Mouse (Mus musculus) midbrain, embryonic 11.5 days (tissue): ENCODE results near the gene Knl1. TPM values are rescaled to one million over a fixed set of nuclear protein-coding genes. Genes with fewer than 3 reads are reported as not detected.
A peak's percentile ranks its signal among the peaks of the same experiment; 100 is the strongest.
"Not testable (repeated sequence)": the region's sequence is repeated elsewhere in the genome, so short reads cannot be mapped to it uniquely, and the experiment has no call there.

Source experiments
- ATAC-seq: fragments of 200-750 bp; cut with Nextera tagmentation; 2 replicates; pipeline ENCODE4 v1.8.0; 2017; ENCODE audit warnings: moderate TSS enrichment, moderate library complexity; ENCODE audit not compliant: low FRiP score
- DNase-seq: peaks from one replicate; pipeline ENCODE4 v3.0.0; 2015; ENCODE audit warnings: low spot score; ENCODE audit errors: missing footprints
- H3K27ac ChIP-seq: fragments of 300-500 bp; sonication (generic); 2 replicates; pipeline ENCODE4 v1.5.1; 2014; ENCODE audit warnings: low read depth, low read length
- H3K27me3 ChIP-seq: fragments of 300-500 bp; sonication (generic); 2 replicates; pipeline ENCODE4 v1.6.1; 2014; ENCODE audit warnings: mild to moderate bottlenecking, low read length, moderate library complexity, mixed read lengths; ENCODE audit not compliant: control insufficient read depth, insufficient read depth
- H3K36me3 ChIP-seq: fragments of 300-500 bp; sonication (generic); 2 replicates; pipeline ENCODE4 v1.6.1; 2014; ENCODE audit warnings: mild to moderate bottlenecking, low read length, moderate library complexity, mixed read lengths; ENCODE audit not compliant: control insufficient read depth, insufficient read depth
- H3K4me1 ChIP-seq: fragments of 300-500 bp; sonication (generic); 2 replicates; pipeline ENCODE4 v1.6.1; 2014; ENCODE audit warnings: low read length; ENCODE audit not compliant: control insufficient read depth, insufficient read depth
- H3K4me2 ChIP-seq: fragments of 300-500 bp; sonication (generic); 2 replicates; pipeline ENCODE4 v1.6.1; 2014; ENCODE audit warnings: mild to moderate bottlenecking, moderate library complexity
- H3K4me3 ChIP-seq: fragments of 300-500 bp; sonication (generic); 2 replicates; pipeline ENCODE4 v1.5.1; 2014; ENCODE audit warnings: low read depth, low read length
- H3K9ac ChIP-seq: fragments of 300-500 bp; sonication (generic); 2 replicates; pipeline ENCODE4 v1.6.1; 2014; ENCODE audit warnings: low read length
- H3K9me3 ChIP-seq: fragments of 300-500 bp; sonication (generic); 2 replicates; pipeline ENCODE4 v1.6.1; 2016; ENCODE audit warnings: low read length; ENCODE audit not compliant: control insufficient read depth
- WGBS: fragments of 180-500 bp; shearing (Covaris S2); extraction: QIAGEN DNeasy Blood & Tissue Kit; methylation state at CpG from one replicate; pipeline ENCODE4 v1.1.7; 2014; 5-methylcytosine and 5-hydroxymethylcytosine counted together
- polyA plus RNA-seq: library from polyadenylated mRNA; unstranded; fragments of >200 nt; fragmentation: Nextera tagmentation; extraction: Ambion mirVana; gene quantifications from 2 replicates; pipeline ENCODE4 v1.2.1, GENCODE M21; 2014

The Knl1 gene
- polyA plus RNA-seq = 45.5 and 46.4 TPM in 2 replicates

DNA sequence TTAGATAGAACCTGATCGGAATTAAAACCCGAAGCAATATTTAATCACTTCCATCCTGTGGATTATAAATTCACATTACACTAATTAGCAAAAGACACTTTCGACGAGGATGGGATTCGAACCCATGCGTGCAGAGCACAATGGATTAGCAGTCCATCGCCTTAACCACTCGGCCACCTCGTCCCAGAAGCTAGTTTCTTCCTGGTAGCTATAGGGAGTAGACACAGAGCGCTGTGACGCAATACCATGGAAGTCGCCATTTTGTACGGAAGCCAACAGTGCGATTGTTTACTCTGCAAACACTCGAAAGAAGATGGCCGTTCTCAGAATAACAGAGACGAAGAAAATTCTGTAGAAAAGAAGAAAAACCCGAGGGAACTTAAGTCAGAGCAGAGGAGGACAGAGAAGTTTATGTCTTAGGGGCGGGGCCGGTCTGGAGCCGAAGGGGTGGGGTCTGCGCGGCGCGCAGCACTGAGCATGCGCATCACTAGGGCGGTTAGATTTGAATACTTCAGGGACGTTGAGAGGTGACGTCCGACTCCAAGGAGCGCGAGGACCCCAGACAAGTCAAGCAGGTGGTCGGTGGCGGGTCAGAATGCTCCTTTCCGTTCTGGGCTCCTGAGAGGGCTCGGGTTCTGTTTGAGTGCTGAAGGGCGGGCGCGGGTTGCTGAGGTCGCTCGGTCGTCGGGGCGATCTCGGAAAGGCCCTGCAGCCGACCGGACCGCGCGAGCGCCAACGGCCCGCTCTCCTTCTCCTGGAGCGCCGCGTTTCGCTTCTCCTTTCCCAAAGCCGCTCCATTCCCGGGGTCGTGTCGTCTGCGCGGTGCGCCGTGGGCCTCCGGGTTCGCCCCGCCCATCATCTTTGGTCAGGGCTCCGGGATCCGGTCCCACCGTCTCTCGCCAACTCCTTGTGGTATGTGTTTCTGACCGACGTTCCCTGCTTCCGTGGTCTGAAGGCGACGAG is at the start of gene Knl1:
Gene Knl1 (plus strand): TSS at position 471 of the 963 bp plus-strand sequence.
- H3K9me3 ChIP-seq = no peaks in the 10 kb centered on the region
- H3K4me2 ChIP-seq = peak within 1 kb of the TSS; percentile 59
- H3K9ac ChIP-seq = peak within 1 kb of the TSS; percentile 78
- peaks cover 7% of the 10 kb centered on the region for H3K4me1 ChIP-seq
- under 1% methylated on average over 77 of the region's 77 CpGs for WGBS
- no peaks in the 10 kb centered on the region for H3K27me3 ChIP-seq
- H3K4me3 ChIP-seq = peak within 1 kb of the TSS; percentile 77
- DNase-seq = peak; percentile 100
- H3K36me3 ChIP-seq = no peaks in the 10 kb centered on the region
- peak; percentile 97 for ATAC-seq
- peak within 1 kb of the TSS; percentile 82 for H3K27ac ChIP-seq

GRCm38 (mm10) chr2:118998115-118998866 is 48.6 kb upstream of the Knl1 start:
- Histone ChIP-seq H3K27ac (no peak overlapping the region), H3K9me3 (no peaks in the 10 kb centered on the region), H3K9ac (no peak overlapping the region), H3K27me3 (no peaks in the 10 kb centered on the region), H3K4me2 (no peak overlapping the region), H3K36me3 (no peaks in the 10 kb centered on the region), H3K4me1 (peaks cover 8% of the 10 kb centered on the region), H3K4me3 (no peak overlapping the region)
- WGBS = 81% methylated on average over 6 of the region's 6 CpGs
- no peak for DNase-seq
- ATAC-seq = no peak

GRCm38 (mm10) chr2:118999025-118999639 is 47.8 kb upstream of the Knl1 start:
- Histone ChIP-seq H3K27ac (no peak overlapping the region), H3K4me3 (no peak overlapping the region), H3K4me1 (peaks cover 8% of the 10 kb centered on the region), H3K27me3 (no peaks in the 10 kb centered on the region), H3K9me3 (no peaks in the 10 kb centered on the region), H3K4me2 (no peak overlapping the region), H3K36me3 (no peaks in the 10 kb centered on the region), H3K9ac (no peak overlapping the region)
- WGBS = 50% methylated on average over 3 of the region's 3 CpGs
- ATAC-seq (no peak), DNase-seq (no peak)

GRCm38 (mm10) chr2:119006886-119007285 is 40.0 kb upstream of the Knl1 start:
- no peak overlapping the region for H3K9ac ChIP-seq
- DNase-seq = peak; percentile 8
- H3K4me3 ChIP-seq = no peak overlapping the region
- no peaks in the 10 kb centered on the region for H3K27me3 ChIP-seq
- no peak overlapping the region for H3K27ac ChIP-seq
- no peaks in the 10 kb centered on the region for H3K9me3 ChIP-seq
- WGBS = 85% methylated on average over 7 of the region's 7 CpGs
- ATAC-seq = no peak
- H3K4me1 ChIP-seq = no peaks in the 10 kb centered on the region
- H3K4me2 ChIP-seq = no peak overlapping the region
- H3K36me3 ChIP-seq = no peaks in the 10 kb centered on the region

GRCm38 (mm10) chr2:119009376-119009775 is 37.5 kb upstream of the Knl1 start:
- H3K4me3 ChIP-seq = no peak overlapping the region
- no peak overlapping the region for H3K4me2 ChIP-seq
- H3K27ac ChIP-seq = no peak overlapping the region
- H3K9me3 ChIP-seq = no peaks in the 10 kb centered on the region
- no peak overlapping the region for H3K9ac ChIP-seq
- no peak for ATAC-seq
- no peak for DNase-seq
- H3K36me3 ChIP-seq = no peaks in the 10 kb centered on the region
- WGBS = 89% methylated on average over 2 of the region's 2 CpGs
- H3K4me1 ChIP-seq = no peaks in the 10 kb centered on the region
- H3K27me3 ChIP-seq = no peaks in the 10 kb centered on the region

DNA sequence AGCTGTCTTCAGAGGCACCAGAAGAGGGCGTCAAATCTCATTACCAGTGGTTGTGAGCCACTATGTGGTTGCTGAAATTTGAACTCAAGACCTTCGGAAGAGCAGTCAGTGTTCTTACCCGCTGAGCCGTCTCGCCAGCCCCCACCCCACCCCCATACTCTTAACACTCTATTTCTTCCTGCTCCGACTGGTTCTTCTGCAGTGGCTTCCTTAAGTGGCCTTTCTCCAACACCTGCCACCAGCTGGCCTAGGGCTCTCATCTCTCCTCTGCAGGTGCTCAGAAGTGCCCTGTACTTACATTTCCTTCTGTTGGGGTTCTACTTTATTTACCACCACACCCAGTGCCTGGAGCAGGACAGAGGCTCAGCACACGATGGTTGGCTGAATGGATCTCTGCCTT is 31.9 kb upstream of the Knl1 start:
- Histone ChIP-seq H3K4me2 (no peak overlapping the region), H3K27me3 (no peaks in the 10 kb centered on the region), H3K4me1 (0 out of 2 replicates have a peak, but pooled peaks cover 3% of the 10 kb centered on the region), H3K27ac (no peak overlapping the region), H3K36me3 (peaks cover 4% of the 10 kb centered on the region; the same call in 1 of the 2 replicates), H3K4me3 (no peak overlapping the region), H3K9me3 (no peaks in the 10 kb centered on the region), H3K9ac (no peak overlapping the region)
- no peak for DNase-seq
- 83% methylated on average over 7 of the region's 7 CpGs for WGBS
- no peak for ATAC-seq

DNA sequence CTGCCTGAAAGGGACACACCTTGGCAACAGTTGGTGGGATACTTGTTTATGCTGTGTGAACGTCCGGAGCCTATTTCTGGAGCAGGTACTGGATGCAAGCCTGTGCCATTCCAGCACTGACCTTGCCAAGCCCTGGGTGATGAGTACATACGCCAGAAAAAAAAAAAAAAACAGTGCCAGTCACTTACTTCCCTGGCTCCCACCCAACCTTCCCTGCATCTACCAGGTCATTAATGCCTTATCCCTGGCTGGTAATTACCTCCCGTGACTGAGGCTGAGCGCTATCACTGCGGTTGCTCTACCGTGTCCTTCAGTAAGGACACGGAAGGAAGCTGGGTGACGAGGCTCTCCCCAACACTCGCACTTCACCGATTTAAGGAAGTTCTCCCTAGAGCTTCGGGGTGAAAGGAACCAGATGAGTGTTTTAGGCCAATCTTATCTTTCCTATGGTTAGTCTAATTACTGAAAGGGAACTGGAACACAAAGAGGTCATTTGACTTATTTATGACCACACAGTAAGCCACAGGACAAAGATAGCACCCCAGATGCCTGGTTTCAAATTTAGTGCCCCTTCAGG is 31.2 kb upstream of the Knl1 start:
- no peak overlapping the region for H3K9ac ChIP-seq
- ATAC-seq (no peak), DNase-seq (peak; percentile 66)
- H3K27me3 ChIP-seq = no peaks in the 10 kb centered on the region
- H3K4me2 ChIP-seq = no peak overlapping the region
- WGBS = 83% methylated on average over 12 of the region's 12 CpGs
- H3K4me3 ChIP-seq = no peak overlapping the region
- no peaks in the 10 kb centered on the region for H3K9me3 ChIP-seq
- H3K36me3 ChIP-seq = peaks cover 4% of the 10 kb centered on the region; the same call in 1 of the 2 replicates
- H3K4me1 ChIP-seq = 0 out of 2 replicates have a peak, but pooled peaks cover 3% of the 10 kb centered on the region
- no peak overlapping the region for H3K27ac ChIP-seq

DNA sequence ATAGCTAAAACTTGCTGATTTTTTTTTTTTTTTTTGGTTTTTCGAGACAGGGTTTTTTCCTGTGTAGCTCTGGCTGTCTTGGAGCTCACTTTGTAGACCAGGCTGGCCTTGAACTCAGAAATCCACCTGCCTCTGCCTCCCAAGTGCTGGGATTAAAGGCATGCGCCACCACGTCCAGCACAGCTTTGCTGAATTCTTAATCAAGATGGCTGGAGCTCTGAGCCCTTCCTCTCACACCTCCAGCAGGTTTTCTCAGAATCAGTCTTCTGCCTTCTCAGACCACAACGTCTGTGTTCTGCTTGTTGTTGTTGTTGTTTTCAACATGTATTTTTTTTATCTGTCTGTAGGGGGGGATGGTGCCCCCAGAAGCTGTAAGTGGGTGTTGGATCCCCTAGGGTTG is 30.6 kb upstream of the Knl1 start:
- DNase-seq = peak; percentile 10
- WGBS = 85% methylated on average over 4 of the region's 4 CpGs
- not testable (repeated sequence) for ATAC-seq, H3K4me2 ChIP-seq, H3K4me1 ChIP-seq, H3K4me3 ChIP-seq, H3K9me3 ChIP-seq, H3K27me3 ChIP-seq, H3K36me3 ChIP-seq, H3K9ac ChIP-seq, H3K27ac ChIP-seq
